Mouse (Mus musculus) lung, postnatal 0 days (tissue): ENCODE measurements at regions not wholly inside any gene's neighbourhood (a gene's known extent, or its start where the extent isn't known, plus 50 kb on each side); places are given as distances from the start of the nearest gene placed in this dataset.

Experiments
- CTCF ChIP-seq: IDR thresholded peaks from 2 replicates; pipeline ENCODE4 v1.5.1; 2016; ENCODE audit warnings: antibody characterized with exemption, mild to moderate bottlenecking
- EP300 ChIP-seq: IDR thresholded peaks from 2 replicates; pipeline ENCODE4 v1.6.1; 2016; ENCODE audit warnings: antibody characterized with exemption, mild to moderate bottlenecking, control low read depth

DNA sequence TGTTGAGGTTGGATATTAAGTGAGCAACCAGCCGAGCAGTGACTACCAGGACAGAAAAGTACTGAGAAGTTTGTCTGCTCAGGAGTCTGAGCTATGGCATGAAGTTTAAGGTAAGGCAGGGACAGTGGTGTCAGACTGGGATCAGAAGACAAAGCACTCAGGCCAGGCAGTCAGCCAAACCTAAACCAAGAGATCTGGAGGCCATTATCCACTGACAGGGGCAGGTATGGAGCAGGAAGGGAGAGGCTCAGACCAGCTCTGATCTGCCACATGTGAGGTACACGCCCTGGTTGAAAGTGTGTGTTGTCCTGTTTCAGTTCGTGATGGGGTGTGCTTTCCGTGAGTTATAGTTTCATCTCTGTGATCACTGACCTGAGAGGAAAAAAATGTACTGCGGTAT is 437.2 kb upstream of the Trpc7 start:
- no peak for TF ChIP-seq EP300
- TF ChIP-seq CTCF = no peak
